Mouse (Mus musculus): ENCODE measurements around the gene Nemp1. TPM values are rescaled to one million over a fixed set of nuclear protein-coding genes. Genes with fewer than 3 reads are reported as not detected.
A peak's percentile ranks its signal among the peaks of the same experiment; 100 is the strongest.

Nemp1 gene
- total RNA-seq, 2 experiments from 2014 or later = 1.5 to 2.1 TPM

- no peak overlapping the region for H3K4me3 ChIP-seq
- DNase-seq = no peak
- intact Hi-C loops (cut with DNase I) = no loop called here
Observed at GRCm38 (mm10) chr10:127691053-127691452, 24.4 kb downstream of the Nemp1 start.

DNA sequence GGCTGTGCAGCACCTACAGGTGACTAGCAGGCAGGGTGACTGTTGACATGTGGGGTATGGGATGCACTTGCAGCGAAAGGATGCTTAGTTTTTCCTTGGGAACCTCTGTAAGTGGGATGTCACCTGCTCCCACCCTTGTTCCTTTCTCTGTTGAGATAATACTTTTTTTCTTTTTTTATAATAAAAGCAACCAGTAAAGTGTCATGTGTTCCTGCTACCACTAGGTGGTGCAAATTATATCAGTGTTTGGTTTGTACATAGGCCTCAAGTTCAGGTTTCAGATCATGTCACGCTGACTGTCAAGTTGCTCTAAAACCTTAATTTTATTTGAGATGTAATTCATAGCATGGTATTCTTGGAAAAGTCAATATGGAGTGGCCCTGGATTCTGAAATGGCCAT is 27.9 kb downstream of the Nemp1 start:
- intact Hi-C loops (cut with DNase I) = loop anchor here (2.0 kb wide), 1 partner anchor 242 kb away; no protein-coding TSS in a partner anchor
- DNase-seq = no peak
- H3K4me3 ChIP-seq = no peak overlapping the region
- peak; percentile 78 for TF ChIP-seq CTCF (IDR thresholded peaks at IDR 0.05)
- no peak overlapping the region for H3K27ac ChIP-seq

More at GRCm38 (mm10) chr10:127691053-127691452, 24.4 kb downstream of the Nemp1 start:
- H3K27ac ChIP-seq = no peak overlapping the region
- TF ChIP-seq CTCF (IDR thresholded peaks at IDR 0.05) = no peak

DNA sequence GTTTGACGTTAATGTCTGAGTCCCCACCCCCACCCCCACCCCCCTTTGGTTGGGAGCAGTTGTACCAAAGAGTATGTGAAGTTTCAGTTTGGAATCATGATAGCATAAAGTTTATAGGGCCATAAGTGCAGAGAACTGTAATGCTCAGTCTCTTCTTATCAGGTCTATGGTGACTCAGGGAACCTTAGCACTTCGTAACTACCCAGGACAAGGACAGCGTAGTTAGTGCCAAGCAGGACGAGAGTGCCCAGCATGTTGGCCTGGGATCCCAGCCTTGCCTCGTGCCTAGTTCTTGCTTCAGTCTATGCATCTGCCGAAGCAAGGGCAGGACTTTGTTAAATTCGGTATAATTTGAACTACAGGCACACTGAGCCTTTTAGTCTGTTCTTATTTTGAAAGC is 29.1 kb downstream of the Nemp1 start:
- H3K4me3 ChIP-seq = no peak overlapping the region
- no peak overlapping the region for H3K27ac ChIP-seq
- intact Hi-C loops (cut with DNase I) = loop anchor here (2.0 kb wide), 1 partner anchor 241 kb away; no protein-coding TSS in a partner anchor
- TF ChIP-seq CTCF (IDR thresholded peaks at IDR 0.05) = no peak
- no peak for DNase-seq

DNA sequence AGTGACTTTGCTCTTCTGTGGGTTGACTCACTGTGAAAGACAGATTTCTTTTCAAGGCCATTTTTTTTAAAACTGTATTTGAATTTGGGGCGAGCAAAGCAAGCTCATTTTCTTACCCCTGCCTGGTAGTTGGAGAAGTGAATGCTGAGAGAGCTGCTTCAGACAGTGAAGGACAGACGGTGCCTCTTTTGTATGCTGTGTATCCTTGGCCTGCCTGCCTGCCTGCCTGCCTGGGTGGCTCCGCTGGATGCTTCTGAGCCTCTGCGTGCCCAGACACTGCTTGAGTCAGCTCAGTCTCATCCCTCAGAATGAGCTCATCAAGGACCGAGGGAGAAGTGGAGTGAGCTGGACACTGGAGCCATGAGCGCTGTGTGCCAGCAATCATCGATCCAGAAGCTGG is 32.3 kb downstream of the Nemp1 start:
- H3K4me3 ChIP-seq = no peak overlapping the region
- intact Hi-C loops (cut with DNase I) = no loop called here
- no peak for DNase-seq
- H3K27ac ChIP-seq = no peak overlapping the region
- no peak for TF ChIP-seq CTCF (IDR thresholded peaks at IDR 0.05)

DNA sequence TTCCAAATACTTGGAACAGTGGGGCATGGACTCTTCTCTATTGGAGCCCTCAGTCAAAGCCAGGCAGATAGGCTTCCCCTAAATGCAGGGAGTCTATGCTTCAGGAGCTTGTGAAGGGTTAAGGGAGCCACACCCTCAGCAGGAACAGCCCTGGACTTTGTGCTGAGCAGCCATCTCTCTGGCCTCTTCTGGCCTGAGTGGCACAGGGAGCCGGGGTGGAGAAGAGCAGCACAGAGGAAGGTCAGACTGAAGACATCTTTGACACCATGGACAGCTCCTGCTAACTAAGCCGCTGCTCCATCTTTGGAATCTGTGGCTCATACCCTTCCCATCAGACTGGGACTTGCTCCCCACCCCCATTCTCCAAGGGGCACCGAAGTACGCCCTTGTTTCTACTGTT is 36.6 kb downstream of the Nemp1 start:
- H3K27ac ChIP-seq = no peak overlapping the region
- no peak overlapping the region for H3K4me3 ChIP-seq
- intact Hi-C loops (cut with DNase I) = no loop called here
- no peak for DNase-seq
- TF ChIP-seq CTCF (IDR thresholded peaks at IDR 0.05) = no peak

- no peak overlapping the region for H3K4me3 ChIP-seq
- H3K27ac ChIP-seq = no peak overlapping the region
- intact Hi-C loops (cut with DNase I) = no loop called here
- DNase-seq = no peak
- TF ChIP-seq CTCF (IDR thresholded peaks at IDR 0.05) = no peak
Observed at GRCm38 (mm10) chr10:127704293-127704692, 37.6 kb downstream of the Nemp1 start.

DNA sequence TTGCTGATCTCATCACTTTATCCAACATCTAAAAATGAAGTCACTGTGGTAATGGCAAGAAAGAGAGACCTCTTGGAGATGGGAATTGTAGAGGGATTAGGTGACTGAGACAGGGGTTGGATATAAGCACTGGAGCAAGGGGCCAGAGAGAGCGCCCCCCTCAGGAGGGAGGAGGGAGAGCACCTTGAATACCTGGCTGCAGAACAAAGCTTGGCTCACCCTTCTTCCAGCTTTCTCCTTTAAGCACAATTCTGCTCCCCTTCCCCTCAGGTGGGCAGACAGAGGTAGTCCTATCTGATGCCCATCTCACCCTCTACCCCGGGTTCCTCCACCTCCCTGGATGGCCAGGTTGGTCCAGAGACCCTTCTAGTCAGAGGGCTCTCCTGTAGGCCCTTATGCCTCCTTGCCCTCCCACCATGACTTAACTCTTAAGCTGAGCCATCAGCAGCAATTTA is 38.1 kb downstream of the Nemp1 start, which contains the start of gene Myo1a:
Myo1a (plus strand) TSS at position 405 of the 455 bp plus-strand sequence.
- DNase-seq = no peak
- no peak for TF ChIP-seq CTCF (IDR thresholded peaks at IDR 0.05)
- Histone ChIP-seq H3K27ac (no peak within 1 kb of the TSS), H3K4me3 (no peak within 1 kb of the TSS)
- intact Hi-C loops (cut with DNase I) = no loop called here

DNA sequence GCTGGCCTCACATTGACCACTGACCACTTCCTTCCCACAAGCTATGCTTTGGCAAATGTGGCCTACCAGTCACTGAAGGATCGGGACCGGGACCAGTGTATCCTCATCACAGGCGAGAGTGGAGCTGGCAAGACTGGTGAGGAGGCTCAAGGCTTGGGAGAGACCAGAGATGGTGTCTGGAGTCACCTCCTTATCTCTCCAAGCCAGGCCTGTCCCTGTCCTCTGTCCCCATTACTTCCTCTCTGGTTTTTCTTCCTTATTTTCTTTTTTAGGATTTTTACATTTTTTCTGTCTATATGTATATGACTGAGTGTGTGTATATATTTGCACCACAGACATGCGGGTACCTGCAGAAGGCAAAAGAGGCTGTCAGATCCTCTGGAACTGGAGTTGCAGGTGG is 39.1 kb downstream of the Nemp1 start:
- H3K4me3 ChIP-seq = no peak overlapping the region
- no peak overlapping the region for H3K27ac ChIP-seq
- intact Hi-C loops (cut with DNase I) = no loop called here
- no peak for DNase-seq
- TF ChIP-seq CTCF (IDR thresholded peaks at IDR 0.05) = no peak

GRCm38 (mm10) chr10:127707721-127708120 is 41.0 kb downstream of the Nemp1 start:
- intact Hi-C loops (cut with DNase I) = no loop called here
- no peak overlapping the region for H3K4me3 ChIP-seq
- TF ChIP-seq CTCF (IDR thresholded peaks at IDR 0.05) = no peak
- DNase-seq = no peak
- no peak overlapping the region for H3K27ac ChIP-seq

GRCm38 (mm10) chr10:127708850-127709370 is 42.2 kb downstream of the Nemp1 start:
- intact Hi-C loops (cut with DNase I) = no loop called here
- Histone ChIP-seq H3K4me3 (no peak overlapping the region), H3K27ac (no peak overlapping the region)
- no peak for DNase-seq
- TF ChIP-seq CTCF (IDR thresholded peaks at IDR 0.05) = no peak

GRCm38 (mm10) chr10:127710331-127710730 is 43.6 kb downstream of the Nemp1 start:
- DNase-seq = no peak
- TF ChIP-seq CTCF (IDR thresholded peaks at IDR 0.05) = no peak
- Histone ChIP-seq H3K27ac (no peak overlapping the region), H3K4me3 (no peak overlapping the region)
- intact Hi-C loops (cut with DNase I) = no loop called here

DNA sequence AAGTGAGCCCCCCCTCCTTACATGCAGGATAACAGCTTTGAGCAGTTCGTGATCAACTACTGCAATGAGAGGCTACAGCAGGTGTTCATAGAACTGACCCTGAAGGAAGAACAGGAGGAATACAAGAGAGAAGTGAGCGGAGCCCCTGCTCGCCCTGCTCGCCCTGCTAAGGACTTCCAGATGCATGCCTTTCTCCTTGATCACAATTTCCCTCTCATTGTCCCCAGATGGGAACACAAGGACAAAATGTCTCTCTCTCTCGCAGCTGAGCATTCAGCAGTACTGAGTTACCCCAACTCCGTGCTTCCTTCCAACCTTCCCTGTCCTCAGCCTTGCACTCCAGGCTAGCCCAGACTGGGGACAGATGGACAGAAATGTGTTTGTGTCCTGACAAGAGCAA is 46.0 kb downstream of the Nemp1 start:
- DNase-seq = no peak
- no peak for TF ChIP-seq CTCF (IDR thresholded peaks at IDR 0.05)
- no peak overlapping the region for H3K27ac ChIP-seq
- H3K4me3 ChIP-seq = no peak overlapping the region
- intact Hi-C loops (cut with DNase I) = no loop called here

- H3K27ac ChIP-seq = peak overlapping the region; percentile 49; the same call in 1 of the 2 replicates
Observed at GRCm38 (mm10) chr10:127721671-127722418, 55.1 kb downstream of the Nemp1 start.

More at GRCm38 (mm10) chr10:127721671-127722418, 55.1 kb downstream of the Nemp1 start:
- no peak for DNase-seq
- TF ChIP-seq CTCF (IDR thresholded peaks at IDR 0.05) = no peak
- intact Hi-C loops (cut with DNase I) = no loop called here
- H3K4me3 ChIP-seq = peak overlapping the region; percentile 50

Data from gastrocnemius, adult 2 months (tissue).